Mouse (Mus musculus) neural tube, embryonic 14.5 days (tissue): ENCODE results near the gene Cntn2. TPM values are rescaled to one million over a fixed set of nuclear protein-coding genes. Genes with fewer than 3 reads are reported as not detected.

Experiments used
- ATAC-seq: fragments of 200-750 bp; cut with Nextera tagmentation; 2 replicates; pipeline ENCODE4 v1.8.0; 2017; ENCODE audit warnings: low read depth, mild to moderate bottlenecking, moderate TSS enrichment, moderate library complexity
- H3K27ac ChIP-seq: fragments of 300-500 bp; sonication (generic); 2 replicates; pipeline ENCODE4 v1.5.1; 2014; ENCODE audit warnings: low read depth, mild to moderate bottlenecking, control low read depth, low read length, moderate library complexity, mixed read lengths
- H3K27me3 ChIP-seq: fragments of 300-500 bp; sonication (generic); 2 replicates; pipeline ENCODE4 v1.6.1; 2014; ENCODE audit warnings: low read length; ENCODE audit not compliant: control insufficient read depth, insufficient read depth
- H3K36me3 ChIP-seq: fragments of 300-500 bp; sonication (generic); 2 replicates; pipeline ENCODE4 v1.6.1; 2014; ENCODE audit warnings: low read length, mixed read lengths; ENCODE audit not compliant: control insufficient read depth, insufficient read depth
- H3K4me1 ChIP-seq: fragments of 300-500 bp; sonication (generic); 2 replicates; pipeline ENCODE4 v1.6.1; 2014; ENCODE audit warnings: low read length; ENCODE audit not compliant: control insufficient read depth, insufficient read depth
- H3K4me2 ChIP-seq: fragments of 300-500 bp; sonication (generic); 2 replicates; pipeline ENCODE4 v1.6.1; 2014; ENCODE audit warnings: mild to moderate bottlenecking, low read depth, low read length, control low read depth
- H3K4me3 ChIP-seq: fragments of 300-500 bp; sonication (generic); 2 replicates; pipeline ENCODE4 v1.5.1; 2014; ENCODE audit warnings: low read depth, low read length, control low read depth, mixed read lengths
- H3K9ac ChIP-seq: fragments of 300-500 bp; sonication (generic); replicated peaks from 2 replicates; pipeline ENCODE4 v1.6.1; 2014; ENCODE audit warnings: low read depth, mild to moderate bottlenecking, control low read depth, low read length, mixed read lengths
- H3K9me3 ChIP-seq: fragments of 300-500 bp; sonication (generic); 2 replicates; pipeline ENCODE4 v1.6.1; 2016; ENCODE audit warnings: low read length; ENCODE audit not compliant: control insufficient read depth
- WGBS: fragments of 180-500 bp; shearing (Covaris S2); extraction: QIAGEN DNeasy Blood & Tissue Kit; methylation state at CpG from one replicate; pipeline ENCODE4 v1.1.7; 2014; 5-methylcytosine and 5-hydroxymethylcytosine counted together
- polyA plus RNA-seq: library from polyadenylated mRNA; unstranded; fragments of >200 nt; fragmentation: Nextera tagmentation; extraction: Ambion mirVana; gene quantifications from 2 replicates; pipeline ENCODE4 v1.2.1, GENCODE M21; 2014

The Cntn2 gene
- polyA plus RNA-seq, result 18.5 and 43.6 TPM in 2 replicates

- peaks cover 20% of the 10 kb centered on the region for H3K4me1 ChIP-seq
- peak within 1 kb of the TSS; percentile 67 for H3K4me2 ChIP-seq
- no peaks in the 10 kb centered on the region for H3K9me3 ChIP-seq
- no peaks in the 10 kb centered on the region for H3K27me3 ChIP-seq
- H3K27ac ChIP-seq, result peak within 1 kb of the TSS; percentile 75
- under 1% methylated on average over 30 of the region's 30 CpGs for WGBS
- H3K4me3 ChIP-seq, result peak within 1 kb of the TSS; percentile 41
- no peaks in the 10 kb centered on the region for H3K36me3 ChIP-seq
- peak within 1 kb of the TSS; percentile 65 for H3K9ac ChIP-seq
- peak; percentile 91 for ATAC-seq
Measured at GRCm38 (mm10) chr1:132542762-132543306, at the start of gene Cntn2. TSS of gene Cntn2 (minus strand) at chr1:132543256.

DNA sequence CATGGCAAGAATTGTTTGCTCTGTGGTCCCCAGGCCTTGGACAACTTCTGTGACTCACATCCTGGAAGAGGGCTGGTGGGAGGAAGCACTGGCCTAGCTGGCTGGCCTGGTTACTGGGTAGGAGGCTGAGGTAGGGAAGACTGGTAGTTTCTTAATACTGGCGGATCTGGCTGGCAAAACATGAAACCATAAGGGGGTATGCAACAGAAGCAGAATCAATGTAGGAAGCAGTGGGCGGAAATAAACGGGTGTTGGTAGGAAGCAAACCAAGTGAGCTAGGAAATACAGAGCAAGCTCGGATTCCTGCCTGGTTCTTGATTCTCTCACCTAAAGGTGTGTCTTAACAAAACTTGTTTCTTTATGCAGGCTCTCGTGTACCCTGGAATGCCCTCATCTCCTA is 49.1 kb upstream of the Cntn2 start:
- Histone ChIP-seq H3K4me1 (peaks cover 8% of the 10 kb centered on the region; the same call in 1 of the 2 replicates), H3K4me3 (no peak overlapping the region), H3K27me3 (no peaks in the 10 kb centered on the region), H3K36me3 (peaks cover 7% of the 10 kb centered on the region), H3K27ac (no peak overlapping the region), H3K9me3 (no peaks in the 10 kb centered on the region), H3K4me2 (no peak overlapping the region), H3K9ac (no peak overlapping the region)
- ATAC-seq, result no peak
- 81% methylated on average over 5 of the region's 5 CpGs for WGBS

DNA sequence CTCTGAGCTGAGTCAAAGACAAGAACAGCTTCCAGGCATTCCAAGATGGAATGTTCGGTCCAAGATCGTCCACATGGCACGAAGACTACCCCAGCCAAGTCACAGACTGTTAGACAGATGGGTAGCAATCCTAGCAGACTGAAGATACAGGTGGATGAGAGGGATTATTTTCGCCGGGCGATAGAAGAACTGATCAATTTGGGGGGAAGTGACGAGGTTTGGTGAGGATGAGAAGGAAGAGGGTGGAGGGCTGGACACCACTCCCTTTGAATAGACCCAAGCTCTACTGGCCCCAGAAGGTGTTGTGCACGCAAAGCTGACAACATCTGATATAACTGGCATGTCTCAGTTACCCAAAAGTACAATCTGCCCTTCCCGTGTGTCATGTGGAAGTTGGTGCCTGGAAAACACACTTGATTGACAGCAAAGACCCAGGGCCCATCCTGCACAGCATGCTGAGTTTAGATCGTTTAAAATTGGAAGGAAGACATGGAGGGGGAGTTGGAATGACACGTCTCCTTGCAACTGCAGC is 48.4 kb upstream of the Cntn2 start:
- H3K9ac ChIP-seq, result no peak overlapping the region
- H3K9me3 ChIP-seq, result no peaks in the 10 kb centered on the region
- no peak overlapping the region for H3K4me3 ChIP-seq
- H3K36me3 ChIP-seq, result peaks cover 6% of the 10 kb centered on the region; the same call in 1 of the 2 replicates
- WGBS, result 86% methylated on average over 11 of the region's 11 CpGs
- H3K27me3 ChIP-seq, result no peaks in the 10 kb centered on the region
- H3K4me2 ChIP-seq, result no peak overlapping the region
- no peak for ATAC-seq
- H3K27ac ChIP-seq, result no peak overlapping the region
- H3K4me1 ChIP-seq, result peaks cover 8% of the 10 kb centered on the region; the same call in 1 of the 2 replicates

DNA sequence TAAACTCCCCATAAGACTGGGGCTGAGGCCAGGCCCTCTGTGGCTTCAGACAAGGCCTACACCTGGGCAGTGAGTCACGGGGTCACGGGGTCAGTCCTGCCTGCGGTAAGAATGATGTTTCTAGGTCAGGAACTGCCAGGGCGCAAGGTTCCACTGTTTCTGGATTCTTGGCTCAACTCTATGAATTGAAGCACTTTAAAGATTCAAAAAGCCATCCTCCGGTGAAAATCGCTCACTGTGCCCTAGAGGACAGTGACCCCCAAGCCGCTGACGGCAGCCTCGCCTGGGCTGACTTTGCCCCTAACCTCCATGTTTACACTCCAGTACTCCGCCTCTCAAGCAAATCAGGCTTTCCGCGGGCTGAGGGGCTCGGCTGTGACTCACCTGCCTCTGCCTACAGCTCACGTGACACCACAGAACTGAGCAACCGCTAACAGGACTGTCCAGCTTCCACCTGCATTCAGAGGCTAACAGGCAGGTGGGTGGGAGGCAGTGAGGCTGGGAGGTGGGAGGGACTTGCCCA is 43.7 kb upstream of the Cntn2 start:
- H3K4me1 ChIP-seq, result peaks cover 8% of the 10 kb centered on the region; the same call in 1 of the 2 replicates
- H3K4me2 ChIP-seq, result no peak overlapping the region
- H3K36me3 ChIP-seq, result peaks cover 4% of the 10 kb centered on the region; the same call in 1 of the 2 replicates
- H3K9ac ChIP-seq, result no peak overlapping the region
- 59% methylated on average over 15 of the region's 15 CpGs for WGBS
- no peak for ATAC-seq
- no peak overlapping the region for H3K4me3 ChIP-seq
- no peak overlapping the region for H3K27ac ChIP-seq
- no peaks in the 10 kb centered on the region for H3K9me3 ChIP-seq
- no peaks in the 10 kb centered on the region for H3K27me3 ChIP-seq

DNA sequence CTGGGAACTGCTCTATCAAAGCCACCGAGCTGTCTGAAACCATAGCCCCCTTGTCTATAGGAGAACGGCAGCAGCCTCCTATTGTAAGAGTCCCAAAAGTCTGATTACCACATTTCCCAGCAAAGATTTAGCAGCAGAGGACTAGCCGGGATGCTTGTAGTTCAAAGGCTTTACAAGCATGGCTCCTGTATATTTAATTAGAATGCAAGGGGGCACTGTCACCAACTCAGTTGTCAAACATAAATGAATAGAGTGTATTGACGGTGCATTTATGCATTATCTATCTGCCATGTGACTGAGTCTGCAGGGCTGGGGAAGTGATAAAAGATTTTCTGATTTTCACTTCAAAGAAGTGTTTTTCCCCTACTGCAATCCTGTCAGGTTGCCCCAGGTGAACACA is 42.3 kb upstream of the Cntn2 start:
- no peak overlapping the region for H3K4me2 ChIP-seq
- no peak overlapping the region for H3K27ac ChIP-seq
- 0 out of 2 replicates have a peak overlapping the region, but pooled peaks have one; percentile 21 for H3K9ac ChIP-seq
- peaks cover 4% of the 10 kb centered on the region; the same call in 1 of the 2 replicates for H3K36me3 ChIP-seq
- H3K27me3 ChIP-seq, result no peaks in the 10 kb centered on the region
- 18% methylated on average over 4 of the region's 4 CpGs for WGBS
- H3K4me1 ChIP-seq, result peaks cover 11% of the 10 kb centered on the region; the same call in 1 of the 2 replicates
- ATAC-seq, result no peak
- H3K4me3 ChIP-seq, result no peak overlapping the region
- H3K9me3 ChIP-seq, result no peaks in the 10 kb centered on the region

GRCm38 (mm10) chr1:132582998-132583604 is 40.0 kb upstream of the Cntn2 start:
- 82% methylated on average over 18 of the region's 18 CpGs for WGBS
- Histone ChIP-seq H3K27ac (peak overlapping the region; percentile 76; the same call in 1 of the 2 replicates), H3K4me2 (no peak overlapping the region), H3K9me3 (no peaks in the 10 kb centered on the region), H3K4me1 (peaks cover 11% of the 10 kb centered on the region; the same call in 1 of the 2 replicates), H3K9ac (no peak overlapping the region), H3K4me3 (no peak overlapping the region), H3K36me3 (peaks cover 4% of the 10 kb centered on the region; the same call in 1 of the 2 replicates), H3K27me3 (no peaks in the 10 kb centered on the region)
- ATAC-seq, result peak; percentile 16; the same call in 1 of the 2 replicates

- Histone ChIP-seq H3K4me1 (peaks cover 11% of the 10 kb centered on the region; the same call in 1 of the 2 replicates), H3K9me3 (no peaks in the 10 kb centered on the region), H3K4me3 (no peak overlapping the region), H3K9ac (no peak overlapping the region), H3K4me2 (no peak overlapping the region), H3K27ac (peak overlapping the region; percentile 76), H3K27me3 (no peaks in the 10 kb centered on the region), H3K36me3 (0 out of 2 replicates have a peak, but pooled peaks cover 2% of the 10 kb centered on the region)
- peak; percentile 57; the same call in 1 of the 2 replicates for ATAC-seq
- 18% methylated on average over 14 of the region's 14 CpGs for WGBS
Measured at GRCm38 (mm10) chr1:132581845-132582839, 39.1 kb upstream of the Cntn2 start.

DNA sequence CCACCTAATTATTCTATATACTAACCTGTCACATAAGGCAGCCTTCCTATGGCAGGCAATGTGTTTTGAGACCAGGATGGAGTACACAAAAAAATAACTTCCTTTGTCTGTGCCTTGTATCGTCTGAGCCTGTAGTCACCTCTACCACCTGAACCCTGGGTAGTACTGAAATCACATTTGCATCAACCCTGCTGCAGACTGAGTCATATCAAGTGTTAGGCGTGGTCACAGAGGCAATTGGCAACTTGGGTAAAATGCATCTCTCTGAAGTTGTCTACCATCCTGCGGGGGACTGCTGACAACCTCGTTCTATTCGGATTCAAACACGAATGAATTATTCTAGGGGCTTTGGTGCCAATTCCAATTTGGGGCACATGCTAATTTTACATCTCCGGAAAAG is 37.0 kb upstream of the Cntn2 start:
- Histone ChIP-seq H3K27me3 (no peaks in the 10 kb centered on the region), H3K9me3 (no peaks in the 10 kb centered on the region), H3K27ac (no peak overlapping the region), H3K4me1 (peaks cover 11% of the 10 kb centered on the region; the same call in 1 of the 2 replicates), H3K4me3 (no peak overlapping the region), H3K9ac (no peak overlapping the region), H3K4me2 (no peak overlapping the region), H3K36me3 (0 out of 2 replicates have a peak, but pooled peaks cover 5% of the 10 kb centered on the region)
- WGBS, result 87% methylated on average over 7 of the region's 7 CpGs
- ATAC-seq, result no peak
